Mouse (Mus musculus): ENCODE measurements at regions not wholly inside any gene's neighbourhood (a gene's known extent, or its start where the extent isn't known, plus 50 kb on each side); places are given as distances from the start of the nearest gene placed in this dataset.

GRCm38 (mm10) chr17:7667826-7668225 is 159.3 kb downstream of the Fndc1 start:
- no peak for TF ChIP-seq E2F4 (IDR thresholded peaks at IDR 0.05; ENCODE audit: insufficient read depth)
- no peak for TF ChIP-seq REST (IDR thresholded peaks at IDR 0.05; ENCODE audit: insufficient read depth, insufficient read length)
- TF ChIP-seq POLR2AphosphoS2 (IDR thresholded peaks at IDR 0.05; ENCODE audit: insufficient read length, low read depth), result no peak
- no peak for TF ChIP-seq POLR2A (IDR thresholded peaks at IDR 0.05; ENCODE audit: insufficient read length, low read depth)
- no peak for TF ChIP-seq TCF12 (IDR thresholded peaks at IDR 0.05; ENCODE audit: insufficient read depth, poor library complexity, severe bottlenecking)
- TF ChIP-seq MYOD1 (IDR thresholded peaks at IDR 0.05; ENCODE audit: control insufficient read depth in 1 of 3, insufficient read length in 2 of 3, low read depth in 2 of 3), result no peak
- no peak for TF ChIP-seq USF1 (IDR thresholded peaks at IDR 0.05; ENCODE audit: low read depth)
- TF ChIP-seq MYOG (IDR thresholded peaks at IDR 0.05; ENCODE audit: control insufficient read depth in 1 of 3, insufficient read depth in 1 of 3, insufficient read length in 2 of 3, low read depth in 2 of 3), result no peak
- no peak for TF ChIP-seq CEBPB (IDR thresholded peaks at IDR 0.05; ENCODE audit: insufficient read depth, poor library complexity, severe bottlenecking)
- TF ChIP-seq TCF3 (IDR thresholded peaks at IDR 0.05; ENCODE audit: insufficient read length, low read depth), result no peak
- no peak for TF ChIP-seq MAX (IDR thresholded peaks at IDR 0.05; ENCODE audit: low read depth)

All from myocyte (in vitro differentiated cells).